Mouse (Mus musculus): ENCODE data around the gene Vps18. TPM values are rescaled to one million over a fixed set of nuclear protein-coding genes. Genes with fewer than 3 reads are reported as not detected.

Vps18 gene
- polyA plus RNA-seq, 2 experiments, result 3.2 to 3.4 TPM

GRCm38 (mm10) chr2:119287372-119287771 is 1.2 kb upstream of the Vps18 start:
- 83% methylated on average over 5 of the region's 5 CpGs for WGBS (ENCODE audit: insufficient replicate concordance)

GRCm38 (mm10) chr2:119289014-119289416 is 475 bp downstream of the Vps18 start:
- Histone ChIP-seq H3K4me2 (ENCODE audit: low read depth) (peak overlapping the region; percentile 97), H3K4me1 (replicated peaks; ENCODE audit: control insufficient read depth in 2 of 2, insufficient read depth in 2 of 2, low read length in 1 of 2) (peaks cover 0 to 5% of the 10 kb centered on the region in 2 experiments), H3K9ac (replicated peaks) (peak overlapping the region; percentile 79), H3K27ac (peak overlapping the region; percentile 54), H3K27me3 (ENCODE audit: control insufficient read depth, insufficient read depth, low read length) (no peaks in the 10 kb centered on the region), H3K36me3 (replicated peaks; ENCODE audit: control insufficient read depth, insufficient read depth, low read depth) (peaks cover 7% of the 10 kb centered on the region), H3K9me3 (ENCODE audit: control insufficient read depth, low read length) (no peaks in the 10 kb centered on the region), H3K4me3 (ENCODE audit: insufficient read depth in 1 of 2, low read depth in 2 of 2, low read length in 2 of 2) (peak overlapping the region; percentile 77 to 90)
- TF ChIP-seq CTCF (IDR thresholded peaks at IDR 0.05; ENCODE audit: low read depth), result no peak
- no peak for TF ChIP-seq EP300 (IDR thresholded peaks at IDR 0.05; ENCODE audit: low read depth)
- ATAC-seq (ENCODE audit: insufficient read depth) (peak; percentile 17; the same call in 1 of the 2 replicates), DNase-seq (ENCODE audit: low read depth in 3 of 3, low spot score in 3 of 3) (peak in 1 of 3 experiments; percentile 44)
- WGBS (ENCODE audit: insufficient replicate concordance), result under 1% methylated on average over 11 of the region's 11 CpGs

More at GRCm38 (mm10) chr2:119287372-119287771, 1.2 kb upstream of the Vps18 start:
- TF ChIP-seq CTCF (IDR thresholded peaks at IDR 0.05; ENCODE audit: low read depth) (no peak), EP300 (IDR thresholded peaks at IDR 0.05; ENCODE audit: low read depth) (no peak)
- ATAC-seq (ENCODE audit: insufficient read depth) (no peak), DNase-seq (ENCODE audit: low read depth in 3 of 3, low spot score in 3 of 3) (no peak)
- no peak overlapping the region for H3K4me3 ChIP-seq (ENCODE audit: insufficient read depth in 1 of 2, low read depth in 2 of 2, low read length in 2 of 2)
- no peak overlapping the region for H3K4me2 ChIP-seq (ENCODE audit: low read depth)
- no peaks in the 10 kb centered on the region for H3K9me3 ChIP-seq (ENCODE audit: control insufficient read depth, low read length)
- no peak overlapping the region for H3K27ac ChIP-seq
- H3K27me3 ChIP-seq (ENCODE audit: control insufficient read depth, insufficient read depth, low read length), result no peaks in the 10 kb centered on the region
- H3K4me1 ChIP-seq (replicated peaks; ENCODE audit: control insufficient read depth in 2 of 2, insufficient read depth in 2 of 2, low read length in 1 of 2), result peaks cover 0 to 5% of the 10 kb centered on the region in 2 experiments
- no peak overlapping the region for H3K9ac ChIP-seq (replicated peaks)
- no peaks in the 10 kb centered on the region for H3K36me3 ChIP-seq (replicated peaks; ENCODE audit: control insufficient read depth, insufficient read depth, low read depth)

- Histone ChIP-seq H3K4me1 (replicated peaks; ENCODE audit: control insufficient read depth in 2 of 2, insufficient read depth in 2 of 2, low read length in 1 of 2) (peaks cover 0 to 5% of the 10 kb centered on the region in 2 experiments), H3K9me3 (ENCODE audit: control insufficient read depth, low read length) (no peaks in the 10 kb centered on the region), H3K4me2 (ENCODE audit: low read depth) (no peak overlapping the region), H3K27ac (no peak overlapping the region), H3K36me3 (replicated peaks; ENCODE audit: control insufficient read depth, insufficient read depth, low read depth) (peaks cover 11% of the 10 kb centered on the region), H3K27me3 (ENCODE audit: control insufficient read depth, insufficient read depth, low read length) (no peaks in the 10 kb centered on the region), H3K4me3 (ENCODE audit: insufficient read depth in 1 of 2, low read depth in 2 of 2, low read length in 2 of 2) (no peak overlapping the region), H3K9ac (replicated peaks) (no peak overlapping the region)
- DNase-seq (ENCODE audit: low read depth in 3 of 3, low spot score in 3 of 3) (no peak), ATAC-seq (ENCODE audit: insufficient read depth) (no peak)
- 75% methylated on average over 5 of the region's 5 CpGs for WGBS (ENCODE audit: insufficient replicate concordance)
- TF ChIP-seq CTCF (IDR thresholded peaks at IDR 0.05; ENCODE audit: low read depth) (no peak), EP300 (IDR thresholded peaks at IDR 0.05; ENCODE audit: low read depth) (no peak)
Measured at GRCm38 (mm10) chr2:119292281-119292680, 3.7 kb downstream of the Vps18 start.

- no peak overlapping the region for H3K9ac ChIP-seq (replicated peaks)
- ATAC-seq (ENCODE audit: insufficient read depth) (no peak), DNase-seq (ENCODE audit: low read depth in 3 of 3, low spot score in 3 of 3) (no peak)
- no peaks in the 10 kb centered on the region for H3K9me3 ChIP-seq (ENCODE audit: control insufficient read depth, low read length)
- no peak overlapping the region for H3K4me3 ChIP-seq (ENCODE audit: insufficient read depth in 1 of 2, low read depth in 2 of 2, low read length in 2 of 2)
- no peak for TF ChIP-seq CTCF (IDR thresholded peaks at IDR 0.05; ENCODE audit: low read depth)
- no peak for TF ChIP-seq EP300 (IDR thresholded peaks at IDR 0.05; ENCODE audit: low read depth)
- no peak overlapping the region for H3K27ac ChIP-seq
- 80% methylated on average over 17 of the region's 17 CpGs for WGBS (ENCODE audit: insufficient replicate concordance)
- H3K36me3 ChIP-seq (replicated peaks; ENCODE audit: control insufficient read depth, insufficient read depth, low read depth), result peaks cover 17% of the 10 kb centered on the region
- H3K4me2 ChIP-seq (ENCODE audit: low read depth), result no peak overlapping the region
- peaks cover 0 to 5% of the 10 kb centered on the region in 2 experiments for H3K4me1 ChIP-seq (replicated peaks; ENCODE audit: control insufficient read depth in 2 of 2, insufficient read depth in 2 of 2, low read length in 1 of 2)
- H3K27me3 ChIP-seq (ENCODE audit: control insufficient read depth, insufficient read depth, low read length), result no peaks in the 10 kb centered on the region
Measured at GRCm38 (mm10) chr2:119292852-119293251, 4.3 kb downstream of the Vps18 start.

- no peak overlapping the region for H3K27ac ChIP-seq
- DNase-seq (ENCODE audit: low read depth in 3 of 3, low spot score in 3 of 3), result no peak
- no peak for TF ChIP-seq CTCF (IDR thresholded peaks at IDR 0.05; ENCODE audit: low read depth)
- TF ChIP-seq EP300 (IDR thresholded peaks at IDR 0.05; ENCODE audit: low read depth), result no peak
- peaks cover 17% of the 10 kb centered on the region for H3K36me3 ChIP-seq (replicated peaks; ENCODE audit: control insufficient read depth, insufficient read depth, low read depth)
- H3K9me3 ChIP-seq (ENCODE audit: control insufficient read depth, low read length), result no peaks in the 10 kb centered on the region
- 89% methylated on average over 17 of the region's 17 CpGs for WGBS (ENCODE audit: insufficient replicate concordance)
- no peaks in the 10 kb centered on the region for H3K27me3 ChIP-seq (ENCODE audit: control insufficient read depth, insufficient read depth, low read length)
- H3K4me3 ChIP-seq (ENCODE audit: insufficient read depth in 1 of 2, low read depth in 2 of 2, low read length in 2 of 2), result no peak overlapping the region
- no peak overlapping the region for H3K9ac ChIP-seq (replicated peaks)
- peaks cover 0 to 5% of the 10 kb centered on the region in 2 experiments; a peak in 3 of 4 replicates for H3K4me1 ChIP-seq (replicated peaks; ENCODE audit: control insufficient read depth in 2 of 2, insufficient read depth in 2 of 2, low read length in 1 of 2)
- H3K4me2 ChIP-seq (ENCODE audit: low read depth), result no peak overlapping the region
- ATAC-seq (ENCODE audit: insufficient read depth), result no peak
Measured at GRCm38 (mm10) chr2:119293311-119293710, 4.8 kb downstream of the Vps18 start.

Measured in liver, embryonic 14.5 days (tissue).